Mouse (Mus musculus) embryonic fibroblast, embryonic 13.5 days (primary cell): ENCODE results near the gene Olfr1356.

Experiments
- CTCF ChIP-seq: IDR thresholded peaks from 2 replicates; pipeline ENCODE4 v1.5.1; 2011; ENCODE audit warnings: mild to moderate bottlenecking, control low read depth, low read length, moderate library complexity, borderline replicate concordance; ENCODE audit not compliant: insufficient read depth
- POLR2A ChIP-seq: IDR thresholded peaks from 2 replicates; pipeline ENCODE4 v1.6.1; 2011; ENCODE audit warnings: low read depth, mild to moderate bottlenecking, control low read depth, low read length, moderate library complexity

DNA sequence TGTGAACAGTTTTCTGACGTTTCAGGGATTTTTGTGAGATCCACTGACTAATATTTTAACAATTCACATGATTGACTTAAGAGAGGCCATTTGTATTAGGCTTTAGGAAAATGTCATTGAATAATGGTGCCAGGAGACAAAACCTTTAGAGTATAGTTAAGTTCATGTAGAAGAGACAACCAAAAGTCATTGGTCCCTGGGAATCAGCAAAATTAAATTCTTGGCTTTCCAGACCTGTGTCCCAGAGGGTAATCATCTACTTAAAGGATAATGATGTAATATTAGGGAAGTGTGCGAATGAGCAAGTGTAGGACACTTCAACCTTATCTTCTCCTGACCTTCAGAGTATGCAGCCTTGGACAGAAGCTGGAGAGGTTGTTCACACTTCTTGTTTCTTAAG is 23.3 kb upstream of the Olfr1356 start, which contains the start of gene Olfr1355:
- no peak for TF ChIP-seq POLR2A
- TF ChIP-seq CTCF = no peak
